Mouse (Mus musculus) common myeloid progenitor, adult 5-6 weeks (primary cell): ENCODE results near the gene Rpap2. TPM values are rescaled to one million over a fixed set of nuclear protein-coding genes. Genes with fewer than 3 reads are reported as not detected.

Experiments
- ATAC-seq: replicated peaks from 2 replicates; pipeline ENCODE4 v1.8.0; 2016; ENCODE audit warnings: low read depth, mild to moderate bottlenecking, moderate TSS enrichment, inconsistent platforms; ENCODE audit not compliant: poor library complexity, severe bottlenecking
- total RNA-seq: library from RNA; stranded (forward); fragments of 200-1000, 187-1606 nt; gene quantifications from 2 replicates; pipeline ENCODE4 v1.2.3, GENCODE M21; 2017

The Rpap2 gene
- 25.8 and 30.9 TPM in 2 replicates for total RNA-seq

GRCm38 (mm10) chr5:107597301-107598077, at the start of gene Rpap2, which contains the start of gene Glmn:
Gene Rpap2, plus strand, starts transcription at chr5:107597373.
Gene Glmn, minus strand, starts transcription at chr5:107597888.
- peak; percentile 87 for ATAC-seq

GRCm38 (mm10) chr5:107547955-107548354, 49.2 kb upstream of the Rpap2 start:
- ATAC-seq: no peak

GRCm38 (mm10) chr5:107548444-107548843, 48.7 kb upstream of the Rpap2 start:
- no peak for ATAC-seq

DNA sequence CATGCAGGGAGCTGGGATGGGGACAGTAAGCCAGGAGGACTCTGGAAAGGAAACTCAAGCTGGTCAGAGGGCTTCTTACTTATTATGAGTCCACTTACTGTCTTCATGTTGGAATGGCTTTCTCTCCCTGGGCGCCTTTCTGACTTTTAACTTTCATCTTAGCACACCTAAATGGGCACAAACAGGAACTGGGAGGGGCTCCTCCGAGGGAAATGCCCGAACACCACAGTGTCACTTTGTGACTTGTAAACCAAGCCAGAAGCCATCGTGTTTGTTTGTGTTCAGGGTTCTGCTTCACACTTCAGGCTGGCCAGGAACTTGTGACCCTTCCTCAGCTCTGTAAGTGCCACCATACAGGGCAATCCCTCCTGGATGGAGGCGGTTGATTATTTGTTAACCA, 42.8 kb upstream of the Rpap2 start:
- ATAC-seq: no peak

DNA sequence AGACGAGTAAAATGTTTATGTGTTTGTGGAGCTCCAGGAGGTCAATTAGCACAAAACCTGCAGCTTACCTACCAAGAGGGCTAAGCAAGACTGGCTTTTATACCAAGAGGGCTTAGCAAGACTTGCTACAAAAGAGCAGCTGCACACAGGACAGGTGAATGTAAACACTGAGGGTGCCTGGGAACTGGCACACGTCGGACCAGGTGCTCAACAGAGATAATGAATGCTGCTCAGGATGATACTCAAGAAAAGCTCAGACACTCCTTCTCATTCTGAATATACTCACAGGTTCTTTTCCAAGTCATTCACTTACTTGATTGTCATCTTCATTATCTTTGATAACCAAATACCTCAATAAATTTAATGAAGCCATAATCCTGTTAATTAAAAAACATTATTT, 40.2 kb upstream of the Rpap2 start:
- no peak for ATAC-seq

DNA sequence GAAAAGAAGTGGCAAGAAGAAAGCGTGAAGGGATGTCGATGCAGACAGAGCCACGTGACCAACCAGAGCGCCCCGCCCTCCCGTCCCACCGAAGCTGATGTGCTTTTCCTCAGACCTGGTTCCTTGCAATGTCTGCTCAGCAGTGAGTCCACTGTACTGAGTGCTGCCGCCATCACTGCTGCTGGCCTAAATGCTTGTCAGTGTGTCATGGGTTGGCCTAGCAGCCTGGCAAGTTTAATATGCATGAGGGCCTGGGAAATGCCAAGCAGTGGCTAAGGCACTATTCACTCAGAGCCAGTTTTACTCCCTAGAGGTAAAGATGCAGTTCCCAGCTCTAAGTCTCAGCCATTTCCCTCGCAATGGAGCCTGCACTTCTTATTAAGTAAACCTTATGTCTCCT, 28.0 kb upstream of the Rpap2 start:
- ATAC-seq: no peak

- no peak for ATAC-seq
Observed at GRCm38 (mm10) chr5:107598380-107598779, 1.2 kb downstream of the Rpap2 start.

DNA sequence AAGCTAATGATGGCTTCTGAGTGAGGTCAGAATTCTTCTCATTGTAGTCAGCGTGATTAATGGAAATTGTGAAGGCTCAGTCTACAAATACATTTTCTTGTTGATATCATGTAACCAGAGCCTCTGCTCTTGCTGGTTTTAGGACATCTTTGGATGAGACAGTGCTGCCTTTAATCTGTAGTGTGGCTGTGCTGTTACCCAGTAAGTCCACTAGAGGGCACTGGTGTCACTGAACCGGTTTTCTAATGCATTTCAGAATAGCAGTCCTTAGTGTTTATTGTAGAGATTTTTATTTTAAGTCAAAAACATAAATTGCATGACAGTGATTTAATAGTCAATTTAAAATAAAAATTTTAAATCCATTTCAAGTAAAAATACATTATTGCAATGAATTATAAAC, 14.1 kb downstream of the Rpap2 start:
- peak; percentile 93 for ATAC-seq

DNA sequence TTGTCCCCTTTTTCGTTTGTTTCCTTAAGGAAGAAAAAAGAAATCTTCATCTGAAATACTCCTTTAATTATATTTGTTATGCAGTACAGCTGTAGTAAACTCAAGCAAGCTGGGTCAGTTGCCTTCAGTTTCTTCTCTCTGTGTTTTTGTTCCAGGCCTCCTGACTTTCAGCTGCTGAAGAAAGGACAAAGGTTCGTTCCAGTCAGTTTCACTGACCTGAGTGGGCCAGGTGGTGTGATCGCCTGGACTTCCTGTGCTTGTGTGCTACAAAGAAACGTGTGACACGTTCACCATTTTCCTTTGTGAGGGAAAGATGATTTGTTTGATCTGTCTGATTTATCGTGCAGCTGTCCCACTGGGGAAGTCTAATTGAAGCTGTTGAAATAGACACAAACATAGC, 20.8 kb downstream of the Rpap2 start:
- no peak for ATAC-seq

DNA sequence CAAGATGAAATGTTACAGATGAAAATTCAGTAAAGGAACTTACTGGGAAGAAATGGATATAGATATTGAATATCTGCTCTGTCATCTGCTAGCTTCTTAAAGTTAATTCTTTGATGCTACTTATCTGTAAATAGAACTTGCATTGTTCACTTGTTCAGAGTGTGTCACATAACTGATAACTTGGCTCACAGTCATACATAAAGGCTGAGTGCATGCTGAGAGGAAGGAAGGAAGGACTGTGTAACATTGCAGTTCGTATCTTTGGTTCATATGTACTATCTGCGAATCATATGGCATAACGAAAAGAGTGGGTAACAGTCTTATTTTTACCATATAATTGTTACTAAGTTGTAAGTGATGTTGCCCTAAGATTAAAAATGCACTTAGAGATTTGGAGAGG, 24.2 kb downstream of the Rpap2 start:
- ATAC-seq: no peak

- ATAC-seq: no peak
Observed at GRCm38 (mm10) chr5:107633651-107634050, 36.5 kb downstream of the Rpap2 start.

GRCm38 (mm10) chr5:107637106-107637505, 39.9 kb downstream of the Rpap2 start:
- ATAC-seq: no peak

- ATAC-seq: no peak
Observed at GRCm38 (mm10) chr5:107638366-107638765, 41.2 kb downstream of the Rpap2 start.

DNA sequence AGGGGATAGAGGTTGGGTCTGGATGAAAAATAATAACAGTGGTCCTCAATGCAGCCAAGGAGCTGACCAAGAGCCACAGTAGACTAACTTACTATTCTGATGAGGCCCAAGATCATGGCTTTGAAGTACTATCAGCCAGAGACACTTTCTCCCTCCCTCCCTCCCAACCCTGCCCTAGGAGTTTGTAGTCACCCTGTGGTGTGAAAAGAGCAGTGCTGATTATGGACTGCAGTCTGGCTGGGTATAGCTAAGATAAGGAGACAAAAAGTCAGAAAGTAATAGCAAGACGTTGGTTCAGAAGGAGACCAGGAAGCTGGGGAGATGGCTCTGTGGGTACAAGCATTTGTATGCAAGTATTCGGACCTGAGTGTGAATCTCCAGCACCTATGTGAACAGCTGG, 47.4 kb downstream of the Rpap2 start:
- no peak for ATAC-seq

DNA sequence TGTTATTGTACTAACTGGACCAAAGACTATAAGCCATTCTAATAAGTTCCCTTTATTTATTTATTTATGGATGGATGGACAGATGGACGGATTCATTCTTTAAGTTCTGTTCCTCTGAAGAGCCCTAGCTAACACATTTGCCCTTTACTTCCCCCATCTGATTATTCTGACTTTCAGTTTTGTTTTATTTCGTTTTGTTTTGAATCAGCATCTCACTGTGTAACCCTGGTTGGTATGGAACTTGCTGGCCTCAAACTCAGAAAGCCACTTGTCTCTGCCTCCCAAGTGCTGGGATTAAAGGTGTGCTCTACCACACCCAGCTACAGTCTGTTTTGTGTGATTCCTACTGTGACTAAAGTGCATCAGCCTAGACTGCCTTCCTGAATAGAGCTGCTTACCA, 48.8 kb downstream of the Rpap2 start:
- no peak for ATAC-seq

DNA sequence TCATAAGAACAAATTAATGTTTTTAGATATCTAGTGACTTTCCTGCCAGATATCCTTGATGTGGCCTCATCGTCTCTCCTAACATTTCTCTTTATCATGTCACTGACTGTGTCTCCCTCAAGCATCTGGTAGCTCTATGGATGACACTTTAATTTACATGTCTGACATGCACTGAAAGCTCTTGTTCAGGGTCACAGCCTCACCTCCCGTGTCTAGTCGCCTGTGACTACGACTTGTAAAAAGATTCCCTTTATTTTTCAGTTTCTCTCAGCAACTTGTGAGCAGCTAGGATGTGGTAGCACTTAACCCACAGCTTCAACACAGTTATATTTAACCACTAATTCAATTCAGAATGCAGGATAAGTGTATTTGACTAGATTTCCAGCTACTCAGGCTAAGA, 50.4 kb downstream of the Rpap2 start:
- no peak for ATAC-seq

DNA sequence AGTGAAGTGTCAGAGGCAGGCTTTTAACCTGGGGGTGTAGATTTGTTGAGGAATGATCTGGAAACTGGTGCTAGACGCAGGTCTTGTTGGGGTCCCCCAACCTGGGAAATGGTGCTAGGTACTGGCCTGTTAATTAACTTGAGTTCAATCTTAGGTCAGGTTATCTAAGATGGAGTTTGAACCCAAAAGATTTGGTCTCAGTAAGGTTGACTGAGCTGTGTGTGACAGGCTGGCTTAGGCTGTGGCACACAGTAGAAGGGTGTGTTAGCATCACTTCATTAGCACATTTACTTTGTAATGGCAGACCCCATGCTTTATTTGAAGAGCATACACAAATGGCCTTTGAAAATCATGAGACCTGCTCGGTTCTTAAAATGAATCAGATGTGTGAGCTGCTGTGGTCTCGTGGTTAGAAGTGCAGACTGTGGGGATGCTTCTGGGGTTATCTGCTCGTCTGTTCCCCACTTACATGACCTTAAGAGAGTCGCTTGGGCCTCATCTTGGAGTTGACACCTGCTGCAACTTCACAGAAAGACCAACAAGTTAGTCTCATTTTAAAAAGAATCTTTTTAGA, 51.5 kb downstream of the Rpap2 start:
- 0 out of 2 replicates have a peak, but pooled peaks have one; percentile 36 for ATAC-seq

GRCm38 (mm10) chr5:107649680-107650079, 52.5 kb downstream of the Rpap2 start:
- ATAC-seq: no peak

- ATAC-seq: peak; percentile 51; the same call in 1 of the 2 replicates
Observed at GRCm38 (mm10) chr5:107650427-107650826, 53.3 kb downstream of the Rpap2 start.

- no peak for ATAC-seq
Observed at GRCm38 (mm10) chr5:107652055-107652660, 55.0 kb downstream of the Rpap2 start.

DNA sequence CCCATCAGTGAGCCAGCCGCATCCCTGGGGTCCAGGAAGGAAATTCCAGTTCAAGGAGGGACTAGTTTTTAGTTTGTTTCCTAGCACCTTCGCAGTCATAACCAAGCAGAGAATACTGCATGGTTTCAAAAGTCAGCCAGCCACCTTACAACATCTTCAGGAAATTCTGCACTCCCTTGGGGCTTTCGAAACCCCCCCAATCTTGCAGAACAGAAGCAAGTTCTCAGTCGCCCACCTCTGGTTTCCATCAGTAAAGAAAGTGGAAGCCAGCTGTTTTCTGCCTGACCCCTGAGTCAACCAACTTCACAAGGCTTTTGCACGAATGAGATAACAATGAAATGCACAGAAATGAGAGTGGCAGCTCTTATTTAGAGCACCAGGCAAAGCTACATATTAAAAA, 81.2 kb downstream of the Rpap2 start:
- ATAC-seq: no peak
